Mouse (Mus musculus) ovary, postnatal 36 days (tissue): Measurements from ENCODE around the gene Gm11214.

ENCODE experiments used
- DNase-seq: peaks from one replicate; pipeline ENCODE4 v3.0.0; 2022; ENCODE audit warnings: low spot score, mixed read lengths

Gene Gm11214

GRCm38 (mm10) chr4:63659775-63660174 is 3.4 kb downstream of the Gm11214 start:
- DNase-seq = no peak

GRCm38 (mm10) chr4:63659086-63659485 is 4.1 kb downstream of the Gm11214 start:
- no peak for DNase-seq

- no peak for DNase-seq
Observed at GRCm38 (mm10) chr4:63654381-63654780, 8.8 kb downstream of the Gm11214 start.

- no peak for DNase-seq
Observed at GRCm38 (mm10) chr4:63643956-63644726, 19.0 kb downstream of the Gm11214 start.

- DNase-seq = no peak
Observed at GRCm38 (mm10) chr4:63639842-63640241, 23.3 kb downstream of the Gm11214 start.

- DNase-seq = no peak
Observed at GRCm38 (mm10) chr4:63638603-63639002, 24.6 kb downstream of the Gm11214 start.

- no peak for DNase-seq
Observed at GRCm38 (mm10) chr4:63633181-63633580, 30.0 kb downstream of the Gm11214 start.

GRCm38 (mm10) chr4:63627111-63627510 is 36.1 kb downstream of the Gm11214 start:
- no peak for DNase-seq

GRCm38 (mm10) chr4:63625563-63626080 is 37.6 kb downstream of the Gm11214 start:
- no peak for DNase-seq

GRCm38 (mm10) chr4:63622378-63622835 is 40.8 kb downstream of the Gm11214 start, which contains the start of gene Tex48:
Tex48 (minus strand) TSS chr4:63622428.
- peak; percentile 31 for DNase-seq

GRCm38 (mm10) chr4:63621861-63622260 is 41.3 kb downstream of the Gm11214 start:
- no peak for DNase-seq
